In genomic region chr11:51470383-51471144, GRCm38 (mm10) we compare ENCODE assay signal across 10 mouse cellular contexts.
A peak's percentile ranks its signal among the peaks of the same experiment; 100 is the strongest.
DNase-seq lines count a peak whose midpoint lies in the region; ATAC-seq lines count a peak whose summit lies in the region.
"Had no signal": no experiment of that assay in that cellular context is flagged by ENCODE, and none has a peak within 500 bp of the region (broad histone marks: within the 10 kb centered on the region; RNA-seq: fewer than 3 reads in every experiment).

No protein-coding gene starts in this region.

- no peak overlapping the region for H3K4me3 ChIP-seq in limb, embryonic 11.5 days (ENCODE audit: low read depth, low read length)
- no peak overlapping the region for H3K4me3 ChIP-seq in stomach, embryonic 15.5 days (replicated peaks)

- no peaks in the 10 kb centered on the region for H3K27me3 ChIP-seq in limb, embryonic 11.5 days (ENCODE audit: control insufficient read depth, insufficient read depth, low read length)
- no peaks in the 10 kb centered on the region for H3K27me3 ChIP-seq in stomach, embryonic 15.5 days (replicated peaks)

- H3K27ac ChIP-seq in limb, embryonic 11.5 days (replicated peaks; ENCODE audit: low read depth, low read length) = peak overlapping the region; percentile 64
- peak overlapping the region; percentile 31; the same call in 1 of the 2 replicates for H3K27ac ChIP-seq in stomach, embryonic 15.5 days

- no peak for ATAC-seq in limb, embryonic 11.5 days (ENCODE audit: insufficient number of reproducible peaks, low FRiP score, low TSS enrichment, low read depth)
- ATAC-seq in stomach, embryonic 15.5 days (ENCODE audit: insufficient read depth, low FRiP score, low read depth) = no peak

- peak overlapping the region; percentile 15 for H3K4me2 ChIP-seq in limb, embryonic 11.5 days (ENCODE audit: low read depth, severe bottlenecking)
- 0 out of 2 replicates have a peak overlapping the region, but pooled peaks have one; percentile 17 for H3K4me2 ChIP-seq in stomach, embryonic 15.5 days

- 15% methylated on average over 17 of the region's 17 CpGs for WGBS in limb, embryonic 11.5 days
- whole genome bisulfite sequencing in stomach, embryonic 15.5 days = 32% methylated on average over 17 of the region's 17 CpGs

- peaks cover 43% of the 10 kb centered on the region for H3K4me1 ChIP-seq in limb, embryonic 11.5 days (ENCODE audit: control insufficient read depth, insufficient read depth, low read length)
- peaks cover 28% of the 10 kb centered on the region for H3K4me1 ChIP-seq in stomach, embryonic 15.5 days

- intact Hi-C loops in left cerebral cortex, postnatal 25 days (cut with DNase I) = no loop called here

- H3K9me3 ChIP-seq in limb, embryonic 11.5 days (ENCODE audit: control insufficient read depth, low read length) = no peaks in the 10 kb centered on the region
- H3K9me3 ChIP-seq in stomach, embryonic 15.5 days = peaks cover 4% of the 10 kb centered on the region; the same call in 1 of the 2 replicates

- H3K9ac ChIP-seq in limb, embryonic 11.5 days (ENCODE audit: low read length) = peak overlapping the region; percentile 34; the same call in 1 of the 2 replicates
- H3K9ac ChIP-seq in stomach, embryonic 15.5 days = no peak overlapping the region

- peak; percentile 20 for DNase-seq in adrenal gland, postnatal 14 days
- DNase-seq in adrenal gland, adult 2 months = no peak
- DNase-seq in kidney, postnatal 4 days = peak; percentile 33 to 49
- no peak for DNase-seq in kidney, postnatal 36 days
- peak; percentile 56 for DNase-seq in limb, embryonic 11.5 days (ENCODE audit: low spot score)
- DNase-seq in left cerebral cortex, postnatal 25 days (ENCODE audit: low spot score in 2 of 2) = no peak
- no peak for DNase-seq in urinary bladder, adult 2 months (ENCODE audit: low spot score)
- DNase-seq: cerebellum, postnatal 14 days; gastrocnemius, postnatal 36 days had no signal

- no peaks in the 10 kb centered on the region for H3K36me3 ChIP-seq in limb, embryonic 11.5 days (ENCODE audit: control insufficient read depth, insufficient read depth, low read length)
- H3K36me3 ChIP-seq in stomach, embryonic 15.5 days = no peaks in the 10 kb centered on the region

Comparison
In these comparisons a context has a peak if more than half of its experiments do, and no peak if none do; other contexts are left out.
1. DNase-seq: peak in adrenal gland, postnatal 14 days (single experiment), kidney, postnatal 4 days (2 of 2) and limb, embryonic 11.5 days (single experiment); none in adrenal gland, adult 2 months (single experiment), kidney, postnatal 36 days (0 of 2), left cerebral cortex, postnatal 25 days (0 of 2) and urinary bladder, adult 2 months (single experiment).